Mouse (Mus musculus): ENCODE measurements at regions not wholly inside any gene's neighbourhood (a gene's known extent, or its start where the extent isn't known, plus 50 kb on each side); places are given as distances from the start of the nearest gene placed in this dataset.

DNA sequence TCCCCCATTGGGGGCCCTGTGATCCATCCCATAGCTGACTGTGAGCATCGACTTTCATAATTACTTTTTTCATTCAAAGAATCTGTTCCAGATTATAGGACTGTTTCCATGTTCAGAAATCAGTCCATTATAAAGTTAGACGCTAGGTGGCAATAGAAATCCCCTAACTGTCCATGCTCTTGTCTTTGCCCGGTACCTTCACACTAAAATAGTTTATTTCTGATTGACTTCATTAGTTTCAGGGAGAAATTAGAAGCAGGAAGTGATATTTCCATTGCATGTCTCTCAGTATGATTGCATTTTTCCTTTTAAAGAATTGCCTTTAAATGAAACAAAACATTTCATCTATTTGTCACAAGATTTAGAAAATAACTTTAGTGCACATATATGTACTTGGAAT is 131.7 kb downstream of the Fbxo8 start:
- H3K27ac ChIP-seq (ENCODE audit: low read depth, low read length): no peak overlapping the region
- no peak overlapping the region for H3K9ac ChIP-seq (ENCODE audit: low read depth, low read length)
- H3K4me1 ChIP-seq (replicated peaks; ENCODE audit: control insufficient read depth, insufficient read depth, low read length): no peaks in the 10 kb centered on the region
- H3K36me3 ChIP-seq (ENCODE audit: control insufficient read depth, insufficient read depth, low read length): no peaks in the 10 kb centered on the region
- no peak for ATAC-seq (replicated peaks; ENCODE audit: low FRiP score)
- no peak overlapping the region for H3K4me3 ChIP-seq (ENCODE audit: low read depth, low read length)
- 21% methylated on average over 3 of the region's 3 CpGs for WGBS
- no peaks in the 10 kb centered on the region for H3K27me3 ChIP-seq (replicated peaks; ENCODE audit: control insufficient read depth, insufficient read depth, low read length)
- no peak overlapping the region for H3K4me2 ChIP-seq
- DNase-seq (ENCODE audit: low spot score): no peak
- H3K9me3 ChIP-seq (ENCODE audit: control insufficient read depth, low read length): no peaks in the 10 kb centered on the region

GRCm38 (mm10) chr8:56684352-56684751 is 133.5 kb downstream of the Fbxo8 start:
- no peaks in the 10 kb centered on the region for H3K4me1 ChIP-seq (replicated peaks; ENCODE audit: control insufficient read depth, insufficient read depth, low read length)
- WGBS: 78% methylated on average over 7 of the region's 7 CpGs
- ATAC-seq (replicated peaks; ENCODE audit: low FRiP score): no peak

GRCm38 (mm10) chr8:56695436-56695835 is 144.5 kb downstream of the Fbxo8 start:
- no peaks in the 10 kb centered on the region for H3K9me3 ChIP-seq (ENCODE audit: control insufficient read depth, low read length)
- no peak overlapping the region for H3K4me2 ChIP-seq
- no peak for DNase-seq (ENCODE audit: low spot score)
- ATAC-seq (replicated peaks; ENCODE audit: low FRiP score): no peak
- H3K4me3 ChIP-seq (ENCODE audit: low read depth, low read length): no peak overlapping the region
- H3K4me1 ChIP-seq (replicated peaks; ENCODE audit: control insufficient read depth, insufficient read depth, low read length): no peaks in the 10 kb centered on the region
- no peaks in the 10 kb centered on the region for H3K36me3 ChIP-seq (ENCODE audit: control insufficient read depth, insufficient read depth, low read length)
- 90% methylated on average over 1 of the region's 1 CpGs for WGBS
- no peaks in the 10 kb centered on the region for H3K27me3 ChIP-seq (replicated peaks; ENCODE audit: control insufficient read depth, insufficient read depth, low read length)
- H3K27ac ChIP-seq (ENCODE audit: low read depth, low read length): no peak overlapping the region
- no peak overlapping the region for H3K9ac ChIP-seq (ENCODE audit: low read depth, low read length)

More at GRCm38 (mm10) chr8:56684352-56684751, 133.5 kb downstream of the Fbxo8 start:
- no peak overlapping the region for H3K27ac ChIP-seq (ENCODE audit: low read depth, low read length)
- no peaks in the 10 kb centered on the region for H3K36me3 ChIP-seq (ENCODE audit: control insufficient read depth, insufficient read depth, low read length)
- H3K9ac ChIP-seq (ENCODE audit: low read depth, low read length): no peak overlapping the region
- DNase-seq (ENCODE audit: low spot score): no peak
- H3K4me2 ChIP-seq: no peak overlapping the region
- no peaks in the 10 kb centered on the region for H3K27me3 ChIP-seq (replicated peaks; ENCODE audit: control insufficient read depth, insufficient read depth, low read length)
- no peak overlapping the region for H3K4me3 ChIP-seq (ENCODE audit: low read depth, low read length)
- no peaks in the 10 kb centered on the region for H3K9me3 ChIP-seq (ENCODE audit: control insufficient read depth, low read length)

GRCm38 (mm10) chr8:56700580-56701145 is 149.8 kb downstream of the Fbxo8 start:
- H3K36me3 ChIP-seq (ENCODE audit: control insufficient read depth, insufficient read depth, low read length): no peaks in the 10 kb centered on the region
- H3K27me3 ChIP-seq (replicated peaks; ENCODE audit: control insufficient read depth, insufficient read depth, low read length): no peaks in the 10 kb centered on the region
- WGBS: 64% methylated on average over 2 of the region's 2 CpGs
- no peak for ATAC-seq (replicated peaks; ENCODE audit: low FRiP score)
- no peaks in the 10 kb centered on the region for H3K9me3 ChIP-seq (ENCODE audit: control insufficient read depth, low read length)
- H3K9ac ChIP-seq (ENCODE audit: low read depth, low read length): no peak overlapping the region
- H3K4me3 ChIP-seq (ENCODE audit: low read depth, low read length): no peak overlapping the region
- H3K4me1 ChIP-seq (replicated peaks; ENCODE audit: control insufficient read depth, insufficient read depth, low read length): no peaks in the 10 kb centered on the region
- H3K27ac ChIP-seq (ENCODE audit: low read depth, low read length): no peak overlapping the region
- H3K4me2 ChIP-seq: no peak overlapping the region
- no peak for DNase-seq (ENCODE audit: low spot score)

GRCm38 (mm10) chr8:56706377-56706776 is 155.5 kb downstream of the Fbxo8 start:
- ATAC-seq (replicated peaks; ENCODE audit: low FRiP score) (no peak), DNase-seq (ENCODE audit: low spot score) (no peak)
- Histone ChIP-seq H3K4me1 (replicated peaks; ENCODE audit: control insufficient read depth, insufficient read depth, low read length) (no peaks in the 10 kb centered on the region), H3K4me2 (no peak overlapping the region), H3K27ac (ENCODE audit: low read depth, low read length) (no peak overlapping the region), H3K4me3 (ENCODE audit: low read depth, low read length) (no peak overlapping the region), H3K9me3 (ENCODE audit: control insufficient read depth, low read length) (no peaks in the 10 kb centered on the region), H3K27me3 (replicated peaks; ENCODE audit: control insufficient read depth, insufficient read depth, low read length) (no peaks in the 10 kb centered on the region), H3K9ac (ENCODE audit: low read depth, low read length) (no peak overlapping the region), H3K36me3 (ENCODE audit: control insufficient read depth, insufficient read depth, low read length) (no peaks in the 10 kb centered on the region)
- 56% methylated on average over 10 of the region's 10 CpGs for WGBS

DNA sequence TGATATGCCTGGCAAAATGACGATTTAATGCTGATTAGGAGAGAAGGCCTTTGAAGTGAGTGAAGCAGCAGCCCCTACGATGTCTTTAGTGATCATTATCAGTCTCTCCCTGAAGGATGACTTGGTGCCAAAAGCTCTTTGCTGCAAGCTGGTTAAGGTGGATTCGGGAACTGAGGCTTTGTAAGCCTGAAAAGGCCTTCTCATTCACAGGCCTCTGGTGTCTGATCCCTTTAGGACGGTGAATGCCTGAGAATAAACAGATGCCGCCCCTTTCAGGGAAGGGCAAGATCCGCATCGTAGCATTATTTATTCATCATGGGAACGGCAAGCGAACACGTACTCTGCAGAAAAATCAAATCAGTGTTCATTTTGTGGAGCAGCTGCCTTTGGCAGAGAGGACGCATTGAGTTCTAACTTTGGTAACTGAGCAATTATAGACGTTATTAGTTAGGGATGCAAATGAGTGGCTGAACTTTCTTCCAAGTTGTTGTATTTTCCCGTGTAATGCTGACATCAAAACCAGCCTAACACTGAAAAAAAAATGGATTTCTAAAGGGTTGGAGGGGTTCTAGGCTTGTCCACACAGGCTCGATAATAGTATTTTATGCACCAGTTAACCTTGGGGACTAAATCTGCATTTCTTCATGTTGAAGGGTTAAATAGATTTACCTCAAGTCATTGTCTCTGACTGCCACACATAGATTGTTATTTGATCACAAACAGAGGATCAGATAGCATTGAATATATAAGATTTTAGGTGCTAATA is 156.2 kb downstream of the Fbxo8 start:
- DNase-seq (ENCODE audit: low spot score) (no peak), ATAC-seq (replicated peaks; ENCODE audit: low FRiP score) (no peak)
- WGBS: 48% methylated on average over 14 of the region's 14 CpGs

GRCm38 (mm10) chr8:56720001-56720400 is 169.1 kb downstream of the Fbxo8 start:
- Histone ChIP-seq H3K27ac (ENCODE audit: low read depth, low read length) (no peak overlapping the region), H3K4me2 (no peak overlapping the region), H3K4me3 (ENCODE audit: low read depth, low read length) (no peak overlapping the region), H3K27me3 (replicated peaks; ENCODE audit: control insufficient read depth, insufficient read depth, low read length) (no peaks in the 10 kb centered on the region), H3K36me3 (ENCODE audit: control insufficient read depth, insufficient read depth, low read length) (no peaks in the 10 kb centered on the region), H3K9ac (ENCODE audit: low read depth, low read length) (no peak overlapping the region), H3K9me3 (ENCODE audit: control insufficient read depth, low read length) (no peaks in the 10 kb centered on the region), H3K4me1 (replicated peaks; ENCODE audit: control insufficient read depth, insufficient read depth, low read length) (no peaks in the 10 kb centered on the region)
- DNase-seq (ENCODE audit: low spot score) (no peak), ATAC-seq (replicated peaks; ENCODE audit: low FRiP score) (no peak)
- 69% methylated on average over 1 of the region's 1 CpGs for WGBS

More for the DNA sequence above, 156.2 kb downstream of the Fbxo8 start:
- Histone ChIP-seq H3K4me1 (replicated peaks; ENCODE audit: control insufficient read depth, insufficient read depth, low read length) (no peaks in the 10 kb centered on the region), H3K4me2 (no peak overlapping the region), H3K27me3 (replicated peaks; ENCODE audit: control insufficient read depth, insufficient read depth, low read length) (no peaks in the 10 kb centered on the region), H3K27ac (ENCODE audit: low read depth, low read length) (no peak overlapping the region), H3K36me3 (ENCODE audit: control insufficient read depth, insufficient read depth, low read length) (no peaks in the 10 kb centered on the region), H3K9ac (ENCODE audit: low read depth, low read length) (no peak overlapping the region), H3K4me3 (ENCODE audit: low read depth, low read length) (no peak overlapping the region), H3K9me3 (ENCODE audit: control insufficient read depth, low read length) (no peaks in the 10 kb centered on the region)

- Histone ChIP-seq H3K4me1 (replicated peaks; ENCODE audit: control insufficient read depth, insufficient read depth, low read length) (no peaks in the 10 kb centered on the region), H3K27me3 (replicated peaks; ENCODE audit: control insufficient read depth, insufficient read depth, low read length) (no peaks in the 10 kb centered on the region), H3K9me3 (ENCODE audit: control insufficient read depth, low read length) (no peaks in the 10 kb centered on the region), H3K27ac (ENCODE audit: low read depth, low read length) (no peak overlapping the region), H3K9ac (ENCODE audit: low read depth, low read length) (no peak overlapping the region), H3K36me3 (ENCODE audit: control insufficient read depth, insufficient read depth, low read length) (no peaks in the 10 kb centered on the region), H3K4me3 (ENCODE audit: low read depth, low read length) (no peak overlapping the region), H3K4me2 (no peak overlapping the region)
- no peak for DNase-seq (ENCODE audit: low spot score)
- WGBS: 62% methylated on average over 2 of the region's 2 CpGs
- ATAC-seq (replicated peaks; ENCODE audit: low FRiP score): no peak
Measured at GRCm38 (mm10) chr8:56722473-56723236, 171.8 kb downstream of the Fbxo8 start.

Measured in liver, embryonic 11.5 days (tissue).